18 mouse cellular contexts compared by ENCODE assay signal in the genomic region with DNA sequence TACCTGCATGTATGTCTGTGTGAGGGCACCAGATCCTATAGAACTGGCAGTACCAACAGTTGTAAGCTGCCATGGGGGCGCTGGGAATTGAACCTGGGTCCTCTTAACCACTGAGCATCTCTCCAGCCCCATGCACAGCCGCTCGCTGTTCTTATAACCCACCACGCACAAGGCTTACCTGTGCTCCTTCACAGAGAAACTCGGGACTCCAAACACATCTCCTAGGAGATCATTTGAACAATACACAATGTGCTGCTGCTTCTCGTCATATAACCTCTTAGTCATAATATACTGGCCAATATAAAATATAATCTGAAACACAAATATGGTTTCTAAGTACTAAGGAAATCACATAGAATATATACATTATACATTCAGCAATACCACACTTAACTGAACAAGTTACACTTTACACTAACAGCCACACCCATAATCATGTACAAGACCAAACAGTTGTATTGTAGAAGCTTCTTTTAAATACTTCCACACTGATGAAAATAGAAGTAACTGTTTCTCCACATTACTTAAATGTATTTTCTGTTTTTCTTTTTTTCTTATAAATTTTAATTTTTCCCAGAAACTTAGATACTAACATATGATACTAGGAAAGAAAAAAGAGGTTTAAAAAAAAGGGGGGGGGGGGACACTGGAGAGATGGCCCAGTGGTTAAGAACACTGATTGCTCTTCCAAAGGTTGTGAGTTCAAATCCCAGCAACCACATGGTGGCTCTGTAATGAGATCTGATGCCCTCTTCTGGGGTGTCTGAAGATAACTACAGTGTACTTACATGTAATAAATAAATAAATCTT. TPM values are rescaled to one million over a fixed set of nuclear protein-coding genes. Genes with fewer than 3 reads are reported as not detected.
DNase-seq lines count a peak whose midpoint lies in the region.
"Had no signal": no experiment of that assay in that cellular context is flagged by ENCODE, and none has a peak within 500 bp of the region (broad histone marks: within the 10 kb centered on the region; RNA-seq: fewer than 3 reads in every experiment).

No protein-coding gene starts in this region.

- DNase-seq in heart, adult 11 months = peak; percentile 70
- DNase-seq in heart, adult 9 months (ENCODE audit: low spot score in 2 of 2) = no peak
- peak; percentile 96 for DNase-seq in 3T3-L1 (ENCODE audit: low read depth, low spot score)
- DNase-seq in adipocyte (ENCODE audit: low spot score) = peak; percentile 97
- no peak for DNase-seq in gastrocnemius, adult 18-20 months (ENCODE audit: low spot score)
- no peak for DNase-seq in lung, postnatal 10 days
- DNase-seq: adrenal gland, adult 2 months; adrenal gland, adult 8-10 months; adrenal gland, postnatal 10 days; adrenal gland, postnatal 14 days; adrenal gland, postnatal 25 days; adrenal gland, postnatal 36 days; B cell, adult 2 months; cerebellum, adult 11 months; cerebellum, adult 11-12 months; cerebellum, adult 18-20 months; cerebellum, adult 2 months; cerebellum, adult 8-10 months had no signal

RNA-seq across cellular contexts. Expression of a gene that starts 8.3 kb away (rescaled TPM):
- total RNA-seq in gastrocnemius, adult 18-20 months (2021) = 10 to 100 TPM; 45.7 to 50.2 TPM

RNA-seq across cellular contexts. Expression of a gene that starts 43.9 kb away (rescaled TPM):
- total RNA-seq in gastrocnemius, adult 18-20 months (2021) = 1 to 10 TPM; 3.7 to 5.0 TPM

Comparison
In these comparisons a context has a peak if more than half of its experiments do, and no peak if none do; other contexts are left out.
1. DNase-seq: peak in heart, adult 11 months (single experiment), 3T3-L1 (single experiment) and adipocyte (single experiment); none in heart, adult 9 months (0 of 2), gastrocnemius, adult 18-20 months (single experiment) and lung, postnatal 10 days (single experiment).